Mouse (Mus musculus) c-Kit-positive CD71-positive TER-119-positive erythroid progenitor cells, embryonic 14.5 days (primary cell): Measurements from ENCODE around the gene Cdx4.

Experiments
- DNase-seq: peaks from one replicate; pipeline ENCODE4 v3.0.0-alpha.2; 2013; ENCODE audit warnings: low spot score

Gene Cdx4

DNA sequence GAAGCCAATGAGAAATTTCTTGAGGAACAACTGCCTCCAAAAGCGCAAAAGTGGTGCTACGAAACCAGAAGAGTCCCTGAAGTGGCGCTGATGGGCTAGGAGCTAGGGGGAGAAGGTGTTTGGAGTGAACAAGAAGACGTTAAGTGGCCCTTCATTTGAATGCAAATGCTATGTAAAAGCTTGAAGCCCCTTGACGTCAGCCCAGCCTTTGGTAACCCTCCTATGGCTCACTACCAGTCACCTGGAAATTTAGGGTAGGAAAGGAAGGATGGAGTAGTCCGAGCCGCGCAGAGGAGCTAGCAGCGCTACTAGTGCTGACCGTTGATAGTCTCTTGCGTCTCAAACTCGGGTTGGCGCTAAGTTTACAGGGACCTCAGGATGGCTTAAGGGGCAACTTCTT lies at the start of gene Cdx4:
TSS of gene Cdx4 (plus strand) at position 253 of the 400 bp plus-strand sequence.
- no peak for DNase-seq

DNA sequence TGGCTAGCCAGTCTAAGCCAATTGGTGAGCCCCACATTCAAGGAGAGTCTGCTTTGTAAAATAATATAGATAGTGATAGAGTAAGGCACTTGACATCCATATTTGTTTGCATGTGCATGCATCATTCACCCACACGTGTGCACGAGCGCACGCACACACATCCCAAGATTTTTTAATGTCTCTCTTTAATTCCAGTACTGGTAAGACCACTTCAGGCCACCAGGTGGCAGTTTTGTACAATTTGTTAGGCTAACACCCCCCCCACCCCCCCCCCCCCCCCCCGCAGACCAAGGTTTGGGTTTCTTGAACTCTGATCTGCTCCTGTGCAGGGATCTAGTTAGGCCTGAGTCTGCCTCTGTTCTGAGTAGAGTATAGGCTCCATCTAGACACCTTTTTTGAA lies 46.9 kb upstream of the Cdx4 start:
- DNase-seq = no peak

DNA sequence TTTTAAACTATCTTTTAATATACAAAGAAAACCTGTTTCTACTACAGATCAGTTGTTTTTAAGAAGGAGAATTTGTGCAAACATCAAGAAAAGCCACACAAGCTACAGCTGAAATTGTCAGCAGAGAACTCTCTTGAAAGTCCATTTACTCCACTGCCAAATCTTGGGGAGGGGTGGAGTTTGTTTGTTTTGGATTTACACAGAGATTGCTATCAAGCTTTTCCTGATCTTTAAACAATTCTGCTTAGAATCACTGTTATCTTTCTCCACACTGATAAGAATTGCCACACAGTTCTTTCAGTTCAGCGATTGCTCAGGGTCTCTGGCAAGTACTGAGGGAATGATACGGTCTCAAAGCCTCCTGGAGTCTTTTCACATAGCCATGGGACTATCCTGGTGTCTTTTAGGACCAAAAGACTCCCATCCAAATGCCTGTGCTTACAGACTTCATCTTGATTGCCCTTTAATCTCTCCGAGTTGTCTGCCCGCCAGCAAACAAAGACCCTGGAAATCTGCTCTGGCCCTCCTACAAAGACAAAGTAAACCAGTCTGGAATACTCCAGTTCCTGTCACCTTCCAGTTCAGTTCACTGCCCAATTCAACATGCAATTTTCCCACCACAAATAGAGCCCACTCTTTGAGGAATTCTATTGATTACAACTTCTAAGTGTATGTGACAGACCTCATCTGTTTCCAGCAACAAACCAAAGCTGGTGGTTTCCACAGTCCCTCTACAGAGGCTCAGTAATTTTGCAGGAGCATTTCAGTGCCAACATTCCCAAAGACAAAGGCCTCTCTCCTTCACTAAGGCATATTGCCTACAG lies 34.1 kb upstream of the Cdx4 start:
- no peak for DNase-seq

DNA sequence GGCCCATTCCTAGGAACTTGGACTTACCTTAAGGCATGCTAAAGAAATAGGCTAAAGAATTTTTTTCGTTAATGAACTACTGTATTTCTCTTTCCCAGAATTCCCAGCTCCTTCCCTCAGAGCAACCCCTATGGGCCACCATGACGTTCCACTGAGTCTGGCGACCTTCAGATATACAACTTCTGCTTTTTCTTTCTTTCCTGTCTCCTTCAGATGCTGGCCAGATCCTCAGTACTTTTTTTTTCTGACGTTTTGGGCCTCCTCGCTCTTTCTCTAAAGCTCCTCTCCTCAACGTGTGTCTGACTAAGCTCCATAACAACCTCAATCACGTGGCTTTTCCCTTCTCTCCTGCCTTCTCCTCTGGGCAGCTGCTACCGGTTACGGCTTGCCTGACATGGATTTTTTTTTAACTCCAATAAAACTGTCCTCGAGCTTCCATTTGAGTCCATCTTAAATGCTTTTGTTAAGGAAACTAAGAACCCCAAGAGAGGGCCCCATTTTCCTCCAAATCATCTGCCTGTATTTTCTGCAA lies 33.3 kb upstream of the Cdx4 start:
- no peak for DNase-seq

DNA sequence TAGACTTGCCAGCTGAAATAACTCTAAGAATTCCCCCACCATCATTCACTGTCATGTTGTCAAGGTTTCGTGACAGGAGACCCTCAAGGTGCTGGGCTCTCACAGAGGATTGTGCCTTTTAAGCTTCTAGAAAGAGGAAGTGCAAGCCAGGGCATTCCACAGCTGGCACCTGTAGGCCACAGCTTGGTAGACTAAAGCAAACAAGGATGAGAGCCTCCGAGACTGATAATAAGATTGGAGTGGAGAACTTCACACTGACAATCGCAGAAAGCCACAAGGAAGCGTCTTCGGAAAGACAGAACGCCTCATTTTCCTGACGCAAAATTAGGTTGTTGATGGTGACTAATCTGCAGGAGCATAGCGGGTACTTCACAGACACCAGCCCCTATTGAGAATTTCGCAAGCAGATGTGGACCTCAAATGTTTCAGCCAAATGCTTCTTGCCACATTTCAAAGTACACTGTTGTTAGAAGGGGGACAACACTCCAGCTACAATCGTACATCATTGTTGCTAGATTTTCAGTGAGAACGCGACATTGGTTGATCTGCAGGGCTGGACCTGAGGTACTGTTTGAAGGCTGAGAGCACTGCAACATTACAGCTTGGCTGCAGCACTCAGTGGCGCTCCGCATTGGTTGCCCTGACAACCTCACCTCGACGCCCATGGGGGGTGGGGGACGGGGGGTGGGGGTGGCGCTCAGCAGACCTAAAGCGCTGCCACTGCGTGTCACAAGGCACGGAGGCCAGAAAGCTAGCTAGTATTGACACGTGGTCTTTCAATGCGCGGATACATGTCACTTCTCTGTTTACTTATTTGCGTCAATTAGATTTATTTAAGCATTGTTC lies 32.5 kb upstream of the Cdx4 start:
- no peak for DNase-seq

DNA sequence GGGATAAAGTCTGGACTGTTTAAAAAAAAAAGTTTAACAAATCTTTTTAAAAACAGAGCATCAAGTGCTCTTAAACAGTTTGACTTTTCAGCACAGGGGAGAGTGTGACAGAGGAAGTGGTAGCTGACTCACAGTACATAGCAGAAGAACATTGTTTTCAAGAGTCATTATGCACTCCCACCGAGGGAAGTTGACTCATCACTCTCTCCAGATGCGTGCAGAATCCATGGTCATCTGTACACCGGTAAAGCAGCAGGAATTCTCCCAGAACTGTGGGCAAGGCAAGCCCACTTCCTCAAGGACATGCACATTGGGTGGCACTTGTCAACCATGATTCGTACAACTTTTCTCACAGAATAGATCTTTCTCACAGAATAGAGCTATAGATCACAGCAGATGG lies 22.3 kb upstream of the Cdx4 start:
- no peak for DNase-seq

DNA sequence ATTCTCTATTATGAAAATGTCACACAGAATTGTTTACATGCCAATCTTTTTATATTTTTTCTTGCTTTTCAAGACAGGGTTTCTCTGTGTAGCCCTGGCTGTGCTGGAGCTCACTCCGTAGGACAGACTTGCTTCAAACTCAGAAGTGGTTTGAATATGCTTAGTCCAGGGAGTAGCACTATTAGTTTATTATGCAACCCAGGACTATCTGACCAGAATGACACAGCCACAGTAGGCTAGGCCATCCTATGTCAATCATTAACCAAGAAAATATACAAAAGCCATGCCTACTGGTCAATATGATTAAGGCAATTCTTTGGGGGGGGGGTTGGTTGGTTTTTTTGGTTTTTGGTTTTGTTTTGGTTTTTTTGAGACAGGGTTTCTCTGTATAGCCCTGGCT lies 12.9 kb upstream of the Cdx4 start:
- no peak for DNase-seq

DNA sequence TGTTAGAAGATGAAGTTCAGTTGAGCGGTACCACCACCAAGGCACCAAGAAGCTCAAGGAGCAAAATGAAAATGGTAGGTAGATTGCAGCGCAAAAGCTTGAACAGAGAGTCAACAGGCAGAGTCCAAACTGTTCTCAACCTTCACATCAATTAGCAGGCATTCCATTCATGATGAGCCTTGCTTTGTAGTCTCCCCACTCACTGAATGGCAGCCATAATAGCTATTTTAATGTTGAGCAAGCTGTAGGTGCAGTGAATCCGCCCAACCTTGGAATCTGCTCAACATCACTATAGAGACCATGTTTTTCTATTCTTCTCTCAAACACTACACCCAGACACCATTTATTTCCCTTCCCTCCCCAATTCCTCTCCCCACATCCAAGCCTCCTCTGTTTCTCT lies 9.5 kb upstream of the Cdx4 start:
- no peak for DNase-seq

DNA sequence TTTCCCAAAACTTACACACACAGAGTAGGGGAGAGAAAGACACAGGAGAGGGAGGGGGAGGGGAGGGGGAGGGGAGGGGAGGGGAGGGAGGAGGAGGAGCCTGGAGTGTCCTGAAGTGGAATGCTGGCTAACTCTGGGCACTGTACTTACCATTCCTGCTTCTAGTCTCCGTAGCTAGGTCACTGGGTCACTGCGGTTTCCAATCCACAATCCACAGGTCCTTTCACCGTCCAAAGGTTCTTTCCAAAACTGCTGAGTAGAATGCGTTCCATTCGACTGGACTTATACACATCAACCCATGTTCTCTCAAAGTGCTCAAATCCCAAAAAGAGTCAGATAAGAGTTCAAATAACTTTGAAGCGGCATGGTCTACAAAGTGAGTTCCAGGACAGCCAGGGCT lies 7.1 kb upstream of the Cdx4 start:
- DNase-seq = no peak

DNA sequence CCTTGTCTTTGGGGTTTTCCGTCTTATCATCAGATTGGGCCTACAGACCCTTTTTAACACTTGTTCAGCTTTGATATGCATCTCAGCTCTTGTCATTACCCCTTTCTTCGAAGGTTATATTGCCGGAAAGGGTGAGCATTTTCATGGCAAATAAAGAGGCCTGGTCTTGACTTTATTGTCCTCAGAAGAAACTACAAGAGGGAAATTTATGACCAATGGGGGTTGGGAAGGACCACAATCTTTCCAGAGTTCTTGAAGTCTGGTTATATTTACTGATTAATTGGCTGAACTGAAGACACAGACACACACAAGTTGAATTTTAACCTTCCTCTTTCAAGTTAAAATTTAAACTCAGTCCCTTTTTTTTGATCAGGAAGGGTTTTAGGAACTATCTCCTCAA lies 4.7 kb downstream of the Cdx4 start:
- DNase-seq = no peak

DNA sequence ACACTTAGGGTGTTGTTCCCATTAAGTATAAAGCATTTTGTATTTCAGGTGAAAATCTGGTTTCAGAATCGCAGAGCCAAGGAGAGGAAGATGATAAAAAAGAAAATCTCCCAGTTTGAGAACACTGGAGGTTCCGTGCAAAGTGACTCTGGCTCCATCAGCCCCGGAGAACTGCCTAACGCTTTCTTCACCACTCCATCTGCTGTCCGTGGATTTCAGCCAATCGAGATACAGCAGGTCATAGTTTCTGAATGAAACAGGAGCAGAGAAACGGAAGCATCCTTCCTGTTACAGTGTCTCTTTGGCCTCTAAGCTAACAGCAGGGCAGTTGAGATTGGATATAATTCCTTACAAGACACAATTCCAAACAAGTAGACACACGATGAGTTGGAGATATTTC lies 8.2 kb downstream of the Cdx4 start:
- DNase-seq = no peak

DNA sequence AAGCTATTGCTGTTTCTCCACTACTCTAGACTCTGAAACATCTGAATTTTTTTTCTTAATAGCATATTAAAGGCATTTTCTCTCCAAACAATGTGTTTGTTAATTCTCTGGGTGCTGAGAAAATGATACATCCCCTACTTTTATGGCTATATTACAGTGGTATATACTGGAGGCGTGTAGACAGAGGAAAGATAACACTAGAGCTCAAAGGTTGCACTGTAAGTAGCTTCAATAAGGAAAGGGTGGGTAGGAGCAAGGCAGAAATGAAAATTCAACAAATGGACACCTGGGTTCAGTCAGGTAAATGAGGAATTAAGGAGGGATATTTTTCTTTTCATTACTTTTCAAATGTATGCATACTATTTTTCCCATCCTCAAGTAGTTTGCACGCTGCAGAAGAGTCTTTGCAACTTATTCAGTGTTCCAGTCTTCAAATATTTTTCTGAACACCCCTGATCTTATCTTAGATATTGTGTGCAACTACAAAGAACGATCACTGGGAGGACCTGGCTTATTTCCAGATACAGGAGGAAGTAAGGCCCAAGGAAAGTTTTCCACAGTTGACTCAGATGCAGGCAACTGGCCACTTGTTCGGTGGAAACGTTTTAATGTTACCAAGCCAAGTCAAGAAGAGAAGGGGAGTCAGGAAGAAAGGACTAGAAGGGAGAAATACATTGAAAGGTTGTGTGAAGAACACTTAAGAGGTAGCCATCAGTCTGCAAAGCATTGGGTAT lies 10.1 kb downstream of the Cdx4 start:
- no peak for DNase-seq

DNA sequence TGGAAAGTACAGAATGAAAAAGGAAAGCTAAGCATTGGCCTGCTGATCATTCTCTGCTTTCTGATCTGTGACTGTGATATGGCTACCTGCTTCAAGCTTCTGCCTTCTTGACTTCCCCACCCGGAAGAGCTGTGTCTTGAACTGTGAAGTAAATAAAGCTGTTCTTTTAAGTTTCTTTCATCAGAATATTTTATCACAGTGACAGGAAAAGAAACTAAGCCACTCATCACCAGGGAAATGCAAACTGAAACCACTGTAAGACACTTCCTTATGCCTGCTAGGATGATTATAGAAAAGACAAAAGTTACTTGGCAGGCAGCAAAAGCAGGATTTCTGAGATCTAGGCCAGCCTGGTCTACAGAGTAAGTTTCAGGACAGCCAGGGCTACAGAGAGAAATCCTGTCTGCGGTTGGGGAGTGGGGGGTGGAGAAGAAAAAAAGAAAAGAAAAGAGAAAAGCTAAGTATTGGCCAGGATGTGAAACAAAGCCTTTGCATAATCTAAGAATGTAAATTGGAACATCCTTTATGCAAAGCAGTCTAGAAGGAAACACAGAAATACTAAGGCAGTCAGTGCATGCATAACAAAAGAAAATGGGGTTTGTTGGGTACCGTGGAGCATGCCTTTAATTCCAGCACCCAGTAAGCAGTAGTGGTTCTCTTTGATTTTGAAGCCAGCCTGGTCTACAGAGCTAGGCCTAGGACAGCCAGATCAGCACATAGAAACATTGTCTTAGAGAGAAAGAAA lies 20.3 kb downstream of the Cdx4 start:
- no peak for DNase-seq

DNA sequence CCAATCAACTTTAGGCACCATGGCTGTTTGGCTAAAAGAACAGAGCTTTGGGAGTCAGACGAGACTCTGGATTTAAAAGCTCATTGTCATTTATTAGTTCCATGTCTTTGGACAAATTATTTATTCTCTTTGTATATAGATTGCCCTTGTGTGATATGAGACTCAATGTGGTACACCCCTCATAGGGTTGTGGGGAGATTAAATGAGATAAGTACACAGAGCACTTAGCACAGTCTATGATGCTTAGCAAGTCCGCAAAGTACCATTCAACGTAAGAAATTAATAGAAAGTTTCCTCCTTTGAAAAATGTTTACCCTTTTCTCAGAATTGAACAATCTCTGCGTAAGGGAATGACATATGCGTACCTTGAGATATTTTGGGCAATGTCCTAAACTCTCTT lies 34.6 kb downstream of the Cdx4 start:
- no peak for DNase-seq

DNA sequence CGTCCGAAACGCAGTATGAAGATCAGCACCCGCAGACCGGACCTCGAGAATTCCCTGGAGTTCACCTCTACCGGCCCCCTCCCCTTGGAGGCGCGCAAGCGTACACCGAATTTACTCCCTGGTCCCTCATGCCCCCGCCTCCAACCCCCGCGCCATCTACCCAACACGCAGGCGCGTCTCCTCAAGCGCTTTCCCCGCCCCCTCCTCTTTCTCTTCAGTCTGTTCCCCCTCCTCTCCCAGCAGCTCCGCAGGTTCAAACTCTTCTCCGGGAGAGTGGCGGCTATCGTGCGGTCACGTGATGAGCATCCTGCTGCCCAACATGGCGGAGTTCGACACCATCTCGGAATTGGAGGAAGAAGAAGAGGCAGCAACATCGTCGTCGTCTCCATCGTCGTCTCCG lies 35.1 kb downstream of the Cdx4 start, which contains the start of gene Chic1:
TSS of gene Chic1 (plus strand) at position 190 of the 400 bp plus-strand sequence.
- DNase-seq = no peak

DNA sequence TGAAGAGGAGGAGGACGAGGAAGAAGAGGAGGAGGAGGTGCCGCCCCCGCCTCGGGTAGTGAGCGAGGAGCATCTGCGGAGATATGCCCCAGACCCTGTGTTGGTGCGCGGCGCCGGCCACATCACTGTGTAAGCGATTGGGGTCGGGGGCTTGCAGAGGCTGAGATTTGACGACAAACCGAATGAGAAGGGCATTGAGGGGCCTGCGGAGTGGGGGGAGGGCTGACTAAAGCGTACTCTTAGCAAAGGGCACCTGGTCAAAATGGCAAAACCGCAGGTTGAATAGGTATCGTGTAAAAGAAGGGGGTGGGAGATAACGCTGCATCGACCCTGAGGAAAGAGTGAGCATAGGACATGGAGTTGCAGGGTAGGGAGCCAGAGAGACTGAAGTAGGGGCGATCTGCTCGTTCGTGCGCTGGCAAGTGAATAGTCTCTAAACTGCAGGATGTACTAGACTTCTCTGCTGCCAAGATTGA lies 35.6 kb downstream of the Cdx4 start:
- DNase-seq = no peak

DNA sequence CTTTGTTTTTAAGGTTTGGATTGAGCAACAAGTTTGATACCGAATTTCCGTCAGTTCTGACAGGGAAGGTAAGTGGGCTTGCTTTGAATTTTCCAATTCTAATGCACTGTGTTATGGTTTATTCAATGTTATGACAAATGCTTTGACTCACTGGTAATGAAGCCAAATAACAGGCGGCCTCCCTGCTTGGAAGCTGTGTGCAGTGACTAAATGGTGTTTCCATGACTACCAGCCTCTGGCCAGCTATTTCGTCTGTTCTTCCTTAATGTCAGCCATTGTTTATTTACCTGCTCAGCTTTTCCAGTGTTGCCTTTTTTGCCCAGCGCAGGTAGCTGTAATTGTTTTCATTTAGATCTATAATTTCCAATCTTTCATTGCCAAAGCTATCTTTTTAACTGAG lies 45.0 kb downstream of the Cdx4 start:
- DNase-seq = no peak

DNA sequence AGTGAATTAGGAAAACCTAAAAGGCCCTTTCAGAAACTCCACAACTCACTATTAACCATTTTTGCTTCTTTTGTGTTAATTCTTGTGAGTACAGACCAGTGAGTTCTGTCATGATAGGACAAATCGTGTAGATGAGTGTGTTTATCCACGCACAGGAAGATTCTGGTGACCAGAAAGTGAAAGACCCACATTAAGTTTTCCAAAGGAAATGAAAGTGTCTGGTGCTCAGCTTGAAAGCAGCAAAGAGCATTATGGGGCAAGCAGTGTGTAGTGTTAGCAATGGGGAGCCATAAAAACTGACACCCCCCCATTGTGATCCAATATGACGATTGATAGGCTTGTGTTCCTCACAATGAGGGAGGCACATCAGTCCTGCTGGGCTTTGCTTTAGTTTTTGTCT lies 47.5 kb downstream of the Cdx4 start:
- DNase-seq = no peak

DNA sequence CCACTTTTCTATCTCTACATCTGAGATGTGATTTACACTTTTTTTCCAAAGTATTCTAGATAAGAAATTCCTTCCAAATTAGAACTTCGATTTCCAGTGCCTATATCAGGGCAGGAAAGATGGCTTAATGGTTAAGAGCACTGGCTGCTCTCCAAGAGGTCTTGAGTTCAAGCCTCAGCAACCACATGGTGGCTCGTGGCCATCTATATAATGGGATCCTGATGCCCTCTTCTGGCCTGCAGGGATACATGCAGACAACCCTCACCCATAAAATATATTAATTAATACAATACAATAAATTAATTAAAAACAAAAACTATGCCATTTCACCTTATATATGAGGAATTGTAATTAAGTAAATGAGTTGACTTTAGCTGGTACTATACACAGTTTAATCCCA lies 50.0 kb downstream of the Cdx4 start:
- DNase-seq = no peak

DNA sequence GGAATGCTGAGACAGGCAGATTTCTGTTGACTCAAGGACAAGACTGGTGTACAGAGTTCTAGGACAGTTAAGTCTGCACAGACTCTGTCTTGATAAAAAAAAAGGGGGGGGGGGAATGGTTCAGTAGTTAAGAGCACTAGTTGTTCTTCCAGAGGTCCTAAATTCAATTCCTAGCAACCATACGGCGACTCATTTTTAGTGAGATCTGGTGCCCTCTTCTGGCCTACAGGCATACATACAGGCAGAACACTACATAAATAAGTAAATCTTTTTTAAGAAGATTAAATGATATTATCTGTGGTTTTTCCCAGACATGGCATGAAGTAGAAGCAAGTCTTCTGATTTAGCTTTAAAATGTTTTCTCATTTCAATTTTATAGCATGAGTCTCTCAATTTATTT lies 50.4 kb downstream of the Cdx4 start:
- DNase-seq = no peak

DNA sequence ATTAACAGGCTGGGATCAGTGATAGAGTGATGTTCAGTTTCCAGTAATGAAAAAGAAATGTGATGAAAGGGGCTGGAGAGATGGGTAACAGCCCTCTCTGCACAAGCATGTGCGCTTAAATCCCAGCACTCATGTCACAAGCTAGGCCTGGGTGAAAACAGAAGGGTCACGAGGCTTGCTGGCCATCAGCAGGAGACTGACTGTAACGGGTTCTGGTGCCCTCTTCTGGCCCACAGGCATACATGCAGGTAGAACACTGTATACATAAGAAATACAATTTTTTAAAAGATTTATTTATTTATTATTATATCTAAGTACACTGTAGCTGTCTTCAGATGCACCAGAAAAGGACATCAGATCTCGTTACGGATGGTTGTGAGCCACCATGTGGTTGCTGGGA lies 53.1 kb downstream of the Cdx4 start:
- DNase-seq = no peak
